Mouse (Mus musculus) midbrain, postnatal 0 days (tissue): ENCODE measurements at regions not wholly inside any gene's neighbourhood (a gene's known extent, or its start where the extent isn't known, plus 50 kb on each side); places are given as distances from the start of the nearest gene placed in this dataset.
A peak's percentile ranks its signal among the peaks of the same experiment; 100 is the strongest.

Experiments used
- ATAC-seq: fragments of 200-750 bp; cut with Nextera tagmentation; 2 replicates; pipeline ENCODE4 v1.8.0; 2017; ENCODE audit warnings: moderate number of reproducible peaks, mild to moderate bottlenecking, moderate TSS enrichment, moderate library complexity; ENCODE audit not compliant: low FRiP score
- DNase-seq: peaks from one replicate; pipeline ENCODE4 v3.0.0-alpha.2; 2015; ENCODE audit warnings: low spot score
- H3K27ac ChIP-seq: fragments of 300-500 bp; sonication (generic); 2 replicates; pipeline ENCODE4 v1.5.1; 2014; ENCODE audit warnings: low read depth, mild to moderate bottlenecking, low read length, mixed read lengths
- H3K27me3 ChIP-seq: fragments of 300-500 bp; sonication (generic); 2 replicates; pipeline ENCODE4 v1.6.1; 2014; ENCODE audit warnings: low read length, control low read depth, mixed read lengths; ENCODE audit not compliant: insufficient read depth
- H3K36me3 ChIP-seq: fragments of 300-500 bp; sonication (generic); 2 replicates; pipeline ENCODE4 v1.6.1; 2014; ENCODE audit warnings: low read length, control low read depth, mixed read lengths; ENCODE audit not compliant: insufficient read depth
- H3K4me1 ChIP-seq: fragments of 300-500 bp; sonication (generic); 2 replicates; pipeline ENCODE4 v1.6.1; 2014; ENCODE audit warnings: mild to moderate bottlenecking, control low read depth, antibody characterized with exemption, low read length, mixed read lengths; ENCODE audit not compliant: insufficient read depth
- H3K4me2 ChIP-seq: fragments of 300-500 bp; sonication (generic); 2 replicates; pipeline ENCODE4 v1.6.1; 2014; ENCODE audit warnings: low read depth, mild to moderate bottlenecking, low read length, mixed read lengths; ENCODE audit not compliant: poor library complexity, severe bottlenecking
- H3K4me3 ChIP-seq: fragments of 300-500 bp; sonication (generic); 2 replicates; pipeline ENCODE4 v1.5.1; 2014; ENCODE audit warnings: low read depth, mild to moderate bottlenecking, low read length, moderate library complexity
- H3K9ac ChIP-seq: fragments of 300-500 bp; sonication (generic); replicated peaks from 2 replicates; pipeline ENCODE4 v1.6.1; 2014; ENCODE audit warnings: mild to moderate bottlenecking, low read length, moderate library complexity, mixed read lengths; ENCODE audit not compliant: poor library complexity, severe bottlenecking
- H3K9me3 ChIP-seq: fragments of 300-500 bp; sonication (generic); 2 replicates; pipeline ENCODE4 v1.6.1; 2016; ENCODE audit warnings: low read length, control low read depth
- CTCF ChIP-seq: IDR thresholded peaks from 2 replicates; pipeline ENCODE4 v1.5.1; 2016; ENCODE audit warnings: antibody characterized with exemption, mild to moderate bottlenecking
- WGBS: fragments of 180-500 bp; shearing (Covaris S2); extraction: QIAGEN DNeasy Blood & Tissue Kit; methylation state at CpG from one replicate; pipeline ENCODE4 v1.1.7; 2014; 5-methylcytosine and 5-hydroxymethylcytosine counted together

DNA sequence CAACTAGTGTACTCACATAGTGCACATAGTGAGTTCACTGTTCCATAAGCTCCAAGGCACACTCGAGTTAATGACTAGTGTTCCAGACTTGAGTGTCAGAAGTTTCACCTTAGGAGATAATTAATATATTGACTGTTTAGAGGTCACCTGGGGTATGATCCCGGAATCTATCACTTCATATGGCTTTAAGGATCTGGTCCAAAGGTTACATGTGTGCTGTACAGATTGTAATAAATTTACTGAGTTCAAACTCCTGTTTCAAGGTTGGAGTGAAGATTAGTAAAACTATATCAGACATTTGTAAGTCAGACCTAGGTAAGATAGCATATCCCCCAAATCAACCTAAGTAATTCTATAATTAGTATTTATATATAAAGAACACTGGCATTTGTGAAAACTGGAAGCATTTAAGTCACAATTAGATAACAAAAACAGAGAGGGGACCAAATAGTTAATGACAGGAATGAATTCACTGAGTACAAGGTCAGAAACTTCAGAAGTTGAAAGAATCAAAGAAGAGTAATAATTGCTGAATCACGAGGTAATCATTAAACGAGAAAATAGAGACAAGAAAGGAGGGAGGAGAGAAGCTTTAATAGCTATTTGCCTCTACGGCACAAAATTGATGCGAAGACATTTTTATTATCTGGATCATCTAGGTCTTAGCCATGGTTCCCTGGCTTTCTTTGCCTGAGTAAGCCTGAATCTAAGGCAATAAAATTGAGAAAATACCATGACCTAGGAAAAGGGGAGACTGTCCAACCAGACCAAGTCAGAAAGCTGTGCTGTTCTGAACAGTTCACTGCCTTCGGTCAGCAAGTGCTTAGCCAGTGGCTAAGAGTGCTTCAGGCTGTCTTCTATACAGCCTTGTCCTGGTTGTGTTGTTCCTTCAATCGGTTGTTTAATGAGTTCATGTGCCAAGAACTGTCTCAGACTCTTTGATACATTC is 112.6 kb upstream of the Zfand5 start:
- Histone ChIP-seq H3K4me3 (no peak overlapping the region), H3K4me2 (no peak overlapping the region), H3K9me3 (no peaks in the 10 kb centered on the region), H3K27me3 (no peaks in the 10 kb centered on the region), H3K4me1 (no peaks in the 10 kb centered on the region), H3K36me3 (no peaks in the 10 kb centered on the region), H3K9ac (no peak overlapping the region), H3K27ac (no peak overlapping the region)
- DNase-seq = no peak
- no peak for ATAC-seq
- 55% methylated on average over 8 of the region's 8 CpGs for WGBS
- TF ChIP-seq CTCF = no peak

DNA sequence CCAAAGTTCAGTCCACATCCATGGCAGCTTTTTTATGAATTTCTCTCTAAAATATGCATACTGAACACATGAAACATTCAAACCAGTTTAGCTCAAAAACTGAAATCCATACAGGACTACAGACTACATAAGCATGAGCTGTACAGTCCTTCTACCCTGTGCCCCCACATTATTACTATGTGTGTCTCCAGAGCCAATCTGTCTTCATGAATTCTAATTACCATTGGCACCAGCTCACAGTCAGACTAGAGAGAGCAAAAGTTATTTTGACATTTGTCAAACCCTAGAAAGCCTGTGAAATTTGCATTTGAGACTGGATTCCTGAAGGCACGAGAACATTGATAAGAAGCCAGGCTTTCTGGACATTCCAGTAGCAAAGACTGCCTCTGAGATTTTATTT is 117.9 kb upstream of the Zfand5 start:
- TF ChIP-seq CTCF = no peak
- no peak overlapping the region for H3K27ac ChIP-seq
- no peaks in the 10 kb centered on the region for H3K36me3 ChIP-seq
- DNase-seq (no peak), ATAC-seq (no peak)
- no peaks in the 10 kb centered on the region for H3K4me1 ChIP-seq
- H3K27me3 ChIP-seq = no peaks in the 10 kb centered on the region
- no peaks in the 10 kb centered on the region for H3K9me3 ChIP-seq
- no peak overlapping the region for H3K9ac ChIP-seq
- no peak overlapping the region for H3K4me3 ChIP-seq
- WGBS = 27% methylated on average over 1 of the region's 1 CpGs
- H3K4me2 ChIP-seq = no peak overlapping the region

DNA sequence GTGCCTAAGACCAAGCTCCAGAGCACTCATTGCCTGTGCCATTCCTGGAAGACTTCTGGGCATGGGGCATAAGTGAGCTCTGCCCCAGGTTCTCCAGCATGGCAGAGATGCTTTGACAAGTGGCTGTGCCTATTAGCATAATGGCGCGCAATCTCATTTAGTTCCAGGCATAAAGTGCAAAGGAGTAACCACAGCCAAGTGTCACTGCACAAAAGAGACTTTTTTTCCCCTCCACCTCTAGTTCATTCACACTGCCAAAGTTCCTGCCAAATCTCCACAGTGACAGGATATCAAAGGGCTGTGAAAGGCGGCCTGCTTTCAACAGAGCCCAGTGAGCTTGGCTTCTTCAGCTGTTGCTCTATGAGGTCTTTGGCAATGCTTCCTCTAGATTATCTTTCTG is 120.1 kb upstream of the Zfand5 start:
- Histone ChIP-seq H3K4me2 (no peak overlapping the region), H3K4me3 (no peak overlapping the region), H3K27ac (no peak overlapping the region), H3K9ac (no peak overlapping the region), H3K9me3 (no peaks in the 10 kb centered on the region), H3K4me1 (no peaks in the 10 kb centered on the region), H3K27me3 (no peaks in the 10 kb centered on the region), H3K36me3 (no peaks in the 10 kb centered on the region)
- DNase-seq = peak; percentile 90
- no peak for TF ChIP-seq CTCF
- 24% methylated on average over 3 of the region's 3 CpGs for WGBS
- peak; percentile 78; the same call in 1 of the 2 replicates for ATAC-seq

DNA sequence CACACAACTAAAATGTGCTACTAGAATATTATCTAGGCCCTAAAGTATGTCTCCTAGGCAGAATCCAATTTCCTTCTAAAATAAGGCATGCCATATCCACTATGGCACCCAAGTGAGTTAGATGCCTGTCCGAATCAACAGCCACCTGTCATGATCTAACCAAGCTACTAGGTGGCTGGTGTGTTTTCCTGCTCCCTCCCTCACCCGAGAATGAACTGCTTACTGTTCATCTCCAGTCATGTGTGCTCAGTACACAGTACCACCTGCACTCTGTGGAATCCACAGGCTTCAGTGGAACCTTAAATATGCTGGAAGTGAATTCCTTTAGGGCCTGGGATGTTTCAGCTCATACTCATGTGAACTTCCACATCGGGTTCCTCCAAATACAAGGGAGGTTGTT is 121.2 kb upstream of the Zfand5 start:
- TF ChIP-seq CTCF = no peak
- Histone ChIP-seq H3K4me3 (no peak overlapping the region), H3K27me3 (no peaks in the 10 kb centered on the region), H3K9me3 (no peaks in the 10 kb centered on the region), H3K4me1 (no peaks in the 10 kb centered on the region), H3K4me2 (no peak overlapping the region), H3K27ac (no peak overlapping the region), H3K9ac (no peak overlapping the region), H3K36me3 (no peaks in the 10 kb centered on the region)
- peak; percentile 55 for DNase-seq
- WGBS = 80% methylated on average over 3 of the region's 3 CpGs
- ATAC-seq = no peak

DNA sequence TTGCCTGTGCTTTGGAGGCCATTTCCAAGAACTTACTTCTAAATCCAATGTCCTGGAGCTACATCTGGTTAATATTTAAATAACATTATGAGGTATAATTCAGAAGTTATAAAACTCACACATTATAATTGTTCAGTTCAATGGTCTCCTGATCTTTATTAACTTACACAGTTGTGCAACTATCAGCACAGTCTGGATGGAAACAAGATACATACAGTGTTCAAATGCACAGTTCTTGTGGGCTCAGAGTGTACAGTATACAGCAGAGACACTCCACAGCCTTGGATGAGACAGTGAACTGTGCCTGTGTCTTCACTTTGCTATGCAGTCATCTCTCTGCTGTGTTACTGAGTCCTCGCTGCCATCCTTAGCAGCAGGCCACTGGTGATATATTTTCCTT is 121.8 kb upstream of the Zfand5 start:
- ATAC-seq = no peak
- no peaks in the 10 kb centered on the region for H3K36me3 ChIP-seq
- no peaks in the 10 kb centered on the region for H3K27me3 ChIP-seq
- no peak for DNase-seq
- 94% methylated on average over 1 of the region's 1 CpGs for WGBS
- no peak overlapping the region for H3K9ac ChIP-seq
- TF ChIP-seq CTCF = no peak
- no peak overlapping the region for H3K4me3 ChIP-seq
- H3K4me2 ChIP-seq = no peak overlapping the region
- no peaks in the 10 kb centered on the region for H3K9me3 ChIP-seq
- H3K27ac ChIP-seq = no peak overlapping the region
- no peaks in the 10 kb centered on the region for H3K4me1 ChIP-seq

DNA sequence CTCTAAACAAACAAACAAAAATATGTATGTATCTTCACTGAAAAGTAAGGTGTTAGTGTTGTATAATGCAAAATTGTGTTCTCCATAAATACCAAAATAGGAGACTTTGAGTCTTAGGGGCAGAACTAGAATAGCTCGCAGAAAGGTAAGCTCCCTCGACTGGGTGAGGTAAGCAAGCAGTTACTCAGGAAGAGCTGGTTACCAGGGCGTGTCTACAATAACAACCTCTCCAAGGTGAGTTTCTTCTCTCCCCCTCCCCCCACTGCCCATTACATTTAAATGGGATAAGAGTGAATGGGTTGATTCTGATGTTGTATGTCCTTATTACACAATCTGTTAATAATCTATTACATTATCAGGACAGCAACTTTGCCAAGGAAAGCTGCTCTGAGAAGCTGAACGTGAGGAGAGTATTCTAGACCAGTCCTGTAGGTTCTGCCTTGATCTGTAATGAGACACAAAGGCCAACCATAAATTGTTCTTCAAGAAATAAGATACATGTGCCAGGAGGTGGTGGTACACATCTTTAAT is 125.2 kb upstream of the Zfand5 start:
- Histone ChIP-seq H3K4me3 (no peak overlapping the region), H3K4me2 (no peak overlapping the region), H3K27ac (no peak overlapping the region), H3K4me1 (peaks cover 5% of the 10 kb centered on the region; the same call in 1 of the 2 replicates), H3K27me3 (no peaks in the 10 kb centered on the region), H3K36me3 (no peaks in the 10 kb centered on the region), H3K9ac (no peak overlapping the region), H3K9me3 (no peaks in the 10 kb centered on the region)
- no peak for TF ChIP-seq CTCF
- WGBS = 94% methylated on average over 4 of the region's 4 CpGs
- no peak for DNase-seq
- no peak for ATAC-seq
